Mouse (Mus musculus): ENCODE measurements at regions not wholly inside any gene's neighbourhood (a gene's known extent, or its start where the extent isn't known, plus 50 kb on each side); places are given as distances from the start of the nearest gene placed in this dataset.

DNA sequence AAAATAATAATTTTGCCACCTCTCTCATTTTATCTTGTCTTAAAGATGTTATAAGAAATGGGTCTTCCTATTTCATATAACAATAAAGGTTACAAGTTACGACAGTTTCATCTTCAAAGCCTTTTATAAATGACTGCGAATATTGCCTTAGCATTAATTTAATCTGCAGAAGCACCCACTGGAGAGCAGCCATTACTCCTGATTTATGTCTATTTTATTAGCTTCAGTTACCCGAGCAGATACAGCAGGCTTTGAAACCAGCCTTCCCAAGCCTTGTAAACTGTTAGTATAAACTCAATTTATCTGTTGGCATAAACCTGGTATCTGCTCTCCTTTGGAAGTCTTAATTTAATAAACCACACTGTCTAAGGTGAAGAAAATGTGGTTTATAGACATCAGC lies 2851.6 kb upstream of the Gm6569 start:
- DNase-seq (ENCODE audit: low read depth, low spot score), result no peak

DNA sequence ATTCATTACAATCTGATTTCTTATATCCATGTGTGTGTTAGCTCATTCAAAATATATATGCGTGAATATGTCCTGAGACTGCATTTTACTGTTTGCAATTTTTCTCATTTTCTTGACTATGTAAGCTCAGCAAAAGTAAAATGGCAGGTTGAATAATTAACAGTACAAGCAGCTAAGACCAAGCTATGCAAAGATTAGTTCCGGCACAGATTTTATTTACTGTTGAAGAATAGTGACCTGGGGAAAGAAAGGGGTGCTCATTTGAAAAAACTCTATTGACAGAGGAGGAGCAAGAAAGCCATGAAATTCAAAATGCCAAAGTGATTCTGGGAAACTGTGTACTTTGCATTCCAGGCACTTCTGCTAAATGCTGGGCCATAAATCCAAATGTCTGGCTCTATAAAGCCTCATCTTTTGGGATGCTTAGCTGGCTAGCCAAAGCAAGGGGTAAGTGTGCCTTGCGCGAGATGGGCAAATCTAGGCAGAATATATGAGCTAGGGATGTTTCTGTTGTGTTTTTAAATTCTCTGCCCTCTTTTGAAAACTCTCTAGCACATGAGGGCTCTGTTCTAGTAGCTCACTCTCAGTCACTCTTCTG lies 2846.3 kb upstream of the Gm6569 start:
- DNase-seq (ENCODE audit: low read depth, low spot score), result no peak

DNA sequence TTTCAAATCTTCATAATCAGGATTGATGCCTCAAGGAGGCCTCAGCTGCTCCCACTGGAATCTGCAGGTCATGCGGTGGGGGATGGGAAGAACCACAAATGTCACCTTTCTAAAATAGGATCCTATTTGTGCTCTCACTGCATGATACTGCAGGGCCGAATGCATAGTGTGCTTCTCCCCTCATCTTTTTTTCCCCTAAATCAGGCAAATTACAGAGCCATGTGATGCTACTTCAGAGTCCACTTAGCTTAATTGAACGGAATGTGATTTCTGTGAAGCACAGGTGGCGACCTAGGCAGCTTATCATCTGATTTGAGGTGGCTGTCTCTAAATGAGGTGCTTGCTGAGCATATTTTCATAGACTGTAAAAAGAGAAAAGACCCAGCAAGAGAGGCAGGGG lies 2841.0 kb upstream of the Gm6569 start:
- DNase-seq (ENCODE audit: low read depth, low spot score), result no peak

DNA sequence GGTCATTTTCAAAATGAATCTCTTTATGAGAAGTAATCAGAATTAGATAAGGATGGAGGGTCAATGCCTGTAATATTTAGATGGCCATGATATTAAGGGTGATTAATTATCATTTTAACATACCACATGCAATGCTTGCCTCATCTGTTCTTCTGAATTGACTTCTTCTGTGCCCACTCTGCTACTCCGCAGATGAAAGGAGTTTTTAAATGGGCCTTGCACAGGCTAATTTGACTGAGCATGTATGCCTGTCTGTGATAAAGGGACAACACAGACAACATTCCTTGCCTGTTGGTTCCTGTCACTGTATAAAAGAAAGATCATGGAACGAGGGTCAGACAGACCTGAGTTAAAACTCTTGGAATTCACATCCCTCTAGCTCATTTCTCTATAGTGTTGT lies 2824.0 kb upstream of the Gm6569 start:
- no peak for DNase-seq (ENCODE audit: low read depth, low spot score)

DNA sequence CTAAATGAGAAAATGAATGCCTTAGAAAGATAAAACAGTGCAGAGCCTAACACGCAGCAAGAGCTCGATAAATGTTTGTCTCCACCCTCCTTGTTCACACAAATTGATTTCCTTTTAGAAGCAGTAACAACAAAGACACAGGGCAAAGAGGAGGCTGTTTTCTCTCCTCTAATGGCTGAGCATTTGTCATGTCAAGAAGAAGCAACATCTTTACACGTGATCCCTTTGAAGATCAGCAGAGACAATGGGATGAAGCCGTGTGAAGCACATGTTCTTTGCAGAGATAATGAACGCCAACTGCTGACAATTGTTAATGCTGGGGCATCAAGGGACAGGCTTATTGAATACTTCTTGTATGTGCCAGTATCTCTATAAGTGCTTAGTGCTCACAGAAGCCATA lies 2823.6 kb upstream of the Gm6569 start:
- no peak for DNase-seq (ENCODE audit: low read depth, low spot score)

DNA sequence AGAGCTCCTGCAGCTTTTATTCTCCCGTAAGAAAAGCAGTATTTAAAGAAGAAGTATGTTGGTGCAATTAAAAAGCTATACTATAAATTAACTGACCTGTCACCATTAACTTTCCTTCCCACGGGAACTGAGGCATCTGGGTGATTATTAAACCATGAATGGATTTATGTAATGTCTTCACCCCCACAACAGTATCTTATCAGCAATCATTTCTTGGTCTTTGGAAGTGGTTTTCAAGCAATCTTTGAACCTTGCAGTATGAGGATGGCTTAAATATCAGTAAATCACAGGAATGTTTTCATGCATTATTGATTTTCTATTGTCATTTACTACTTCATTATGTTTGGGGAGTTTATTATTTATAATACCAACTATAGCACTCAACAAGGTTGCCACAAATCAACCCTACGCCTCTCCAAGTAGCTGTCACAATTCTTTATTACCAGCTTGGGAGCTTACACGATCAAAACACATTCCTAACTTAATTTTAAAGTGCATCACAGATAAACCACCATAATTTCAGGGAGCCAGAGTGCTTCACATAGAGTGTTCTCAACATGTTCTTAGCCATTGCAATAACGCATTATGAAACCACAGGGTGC lies 2780.0 kb upstream of the Gm6569 start:
- no peak for DNase-seq (ENCODE audit: low read depth, low spot score)

DNA sequence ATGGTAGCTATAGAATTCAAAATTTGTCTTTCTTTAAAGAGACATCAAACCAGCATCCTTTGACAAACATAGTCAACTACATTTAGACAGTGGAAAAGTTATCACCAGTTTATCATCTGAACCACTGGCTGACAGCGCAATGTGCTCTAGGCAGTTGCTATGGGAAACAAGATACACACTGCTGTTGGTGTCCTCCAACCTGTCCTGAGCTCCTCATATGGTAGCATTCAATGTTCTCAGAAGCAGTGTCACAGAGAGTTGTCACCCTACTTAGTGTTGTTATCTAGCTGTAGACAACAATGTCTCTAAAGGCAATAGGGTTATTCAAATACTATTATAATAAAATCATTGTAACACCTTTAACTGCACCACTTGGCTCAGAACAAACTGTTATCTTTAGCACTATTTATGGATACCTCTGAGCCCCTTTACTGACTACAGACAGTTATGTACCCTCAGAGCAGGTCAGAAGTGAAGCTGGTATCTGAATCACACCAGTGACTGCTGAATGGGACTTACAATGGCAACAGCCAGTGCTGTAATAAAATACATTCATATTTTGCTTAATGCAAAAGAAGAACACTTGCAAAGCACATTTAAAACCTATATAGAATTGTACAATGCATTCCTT lies 2747.9 kb upstream of the Gm6569 start:
- no peak for DNase-seq (ENCODE audit: low read depth, low spot score)

DNA sequence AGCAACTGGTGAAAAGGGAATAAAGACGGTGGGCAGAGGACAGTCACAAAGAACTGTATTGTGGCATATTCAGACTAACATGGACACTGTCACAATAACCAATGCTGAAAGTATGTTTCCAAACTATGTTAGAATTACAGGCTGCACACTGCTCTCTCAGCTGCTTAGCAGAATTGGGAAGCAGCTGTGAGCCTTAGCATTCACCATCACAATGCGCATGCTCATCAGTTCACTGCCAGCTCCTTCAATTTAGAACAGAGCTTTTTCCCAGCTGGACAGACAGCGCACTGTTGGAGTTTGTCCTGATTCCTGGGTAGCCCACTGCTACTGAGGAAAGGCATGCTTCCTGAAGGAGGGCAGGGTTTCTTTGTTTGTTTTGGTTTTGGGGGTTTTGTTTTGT lies 2735.2 kb upstream of the Gm6569 start:
- DNase-seq (ENCODE audit: low read depth, low spot score), result no peak

DNA sequence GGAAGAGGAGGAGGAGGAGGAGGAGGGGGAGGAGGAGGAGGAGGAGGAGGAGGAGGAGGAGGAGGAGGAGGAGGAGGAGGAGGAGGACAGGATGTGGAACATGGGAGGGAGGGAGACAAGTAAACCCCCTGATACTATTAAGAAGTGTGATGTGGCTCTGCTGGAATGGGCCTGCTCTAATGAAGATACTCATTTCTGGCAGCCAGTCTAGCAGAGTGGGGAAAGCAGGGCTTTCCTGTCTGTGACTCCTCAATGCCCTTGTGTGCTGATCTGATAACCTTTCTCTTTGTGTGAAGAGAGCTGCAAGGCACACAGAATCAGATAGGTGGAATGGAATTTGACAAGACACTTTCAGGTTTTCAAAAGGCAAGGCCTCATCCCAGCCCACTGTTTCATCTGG lies 2704.6 kb upstream of the Gm6569 start:
- no peak for DNase-seq (ENCODE audit: low read depth, low spot score)

DNA sequence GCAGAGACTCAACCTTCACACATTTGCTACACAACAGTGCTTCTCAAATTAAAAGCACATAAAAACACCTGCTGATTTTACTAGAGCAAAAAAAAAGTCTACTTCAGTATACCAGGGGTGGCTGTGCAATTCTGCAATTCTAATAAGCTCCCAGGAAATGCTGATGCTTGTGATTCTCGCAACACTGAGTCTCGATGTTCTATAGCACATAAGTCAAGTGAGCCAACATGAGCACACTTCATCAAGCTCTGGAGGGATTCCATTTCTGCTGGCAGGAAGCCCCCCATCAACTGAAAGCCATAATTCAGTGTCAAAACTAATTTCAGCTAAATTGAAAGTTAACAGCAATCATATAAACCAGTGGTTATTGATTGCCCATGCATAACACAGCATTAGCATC lies 2676.7 kb upstream of the Gm6569 start:
- no peak for DNase-seq (ENCODE audit: low read depth, low spot score)

DNA sequence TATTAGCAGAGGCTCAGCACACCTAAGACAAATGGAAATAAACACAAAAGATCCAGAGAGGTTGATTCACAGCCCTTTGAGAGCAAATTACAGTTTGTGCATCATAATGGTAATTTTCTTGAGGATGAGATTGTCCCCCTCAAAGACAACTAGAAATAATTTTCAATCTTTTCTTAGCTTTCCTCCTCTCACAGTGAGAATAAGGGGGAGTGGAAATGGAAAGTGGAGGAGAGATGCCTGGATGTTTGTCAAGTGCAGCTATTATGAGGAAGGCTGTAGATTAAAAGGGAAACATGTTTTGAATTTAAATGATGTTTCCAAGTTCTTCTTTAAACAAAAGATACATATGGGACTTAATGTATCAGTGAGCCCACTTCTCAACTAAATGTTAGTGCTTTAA lies 2672.3 kb upstream of the Gm6569 start:
- no peak for DNase-seq (ENCODE audit: low read depth, low spot score)

DNA sequence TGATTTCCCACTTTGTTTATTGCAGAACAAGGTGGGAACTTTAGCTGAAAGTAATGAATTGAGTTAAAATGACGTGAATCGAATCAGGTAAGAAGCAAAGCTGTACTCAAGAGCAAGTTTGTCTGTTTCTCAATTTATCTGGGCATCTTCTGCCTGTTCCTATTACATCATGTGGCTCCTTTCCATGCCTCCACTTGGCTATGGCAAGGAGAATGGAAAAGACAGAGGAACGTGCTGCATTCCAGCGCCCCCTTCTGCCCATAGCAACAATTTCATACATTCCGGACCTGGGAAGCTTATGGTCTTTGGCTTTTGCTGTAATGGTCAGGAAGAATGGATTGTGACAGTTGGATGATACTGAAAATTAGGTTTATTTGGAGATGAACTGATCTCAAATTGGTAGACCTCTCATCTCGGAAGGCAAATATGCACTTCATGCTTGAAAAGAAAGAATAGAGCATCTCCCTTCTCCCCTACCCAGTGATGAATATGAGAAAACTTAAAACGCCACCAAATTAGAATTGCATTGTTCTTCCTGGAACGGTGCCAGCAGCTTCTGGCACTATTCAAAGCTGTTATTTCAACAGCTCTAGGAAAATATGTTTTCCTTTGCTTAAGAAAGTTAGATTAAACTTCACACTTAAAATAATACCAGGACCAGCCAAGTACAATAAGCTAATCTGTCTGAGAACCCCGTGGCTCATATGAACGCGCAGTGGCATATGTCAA lies 2639.2 kb upstream of the Gm6569 start:
- DNase-seq (ENCODE audit: low read depth, low spot score), result no peak

DNA sequence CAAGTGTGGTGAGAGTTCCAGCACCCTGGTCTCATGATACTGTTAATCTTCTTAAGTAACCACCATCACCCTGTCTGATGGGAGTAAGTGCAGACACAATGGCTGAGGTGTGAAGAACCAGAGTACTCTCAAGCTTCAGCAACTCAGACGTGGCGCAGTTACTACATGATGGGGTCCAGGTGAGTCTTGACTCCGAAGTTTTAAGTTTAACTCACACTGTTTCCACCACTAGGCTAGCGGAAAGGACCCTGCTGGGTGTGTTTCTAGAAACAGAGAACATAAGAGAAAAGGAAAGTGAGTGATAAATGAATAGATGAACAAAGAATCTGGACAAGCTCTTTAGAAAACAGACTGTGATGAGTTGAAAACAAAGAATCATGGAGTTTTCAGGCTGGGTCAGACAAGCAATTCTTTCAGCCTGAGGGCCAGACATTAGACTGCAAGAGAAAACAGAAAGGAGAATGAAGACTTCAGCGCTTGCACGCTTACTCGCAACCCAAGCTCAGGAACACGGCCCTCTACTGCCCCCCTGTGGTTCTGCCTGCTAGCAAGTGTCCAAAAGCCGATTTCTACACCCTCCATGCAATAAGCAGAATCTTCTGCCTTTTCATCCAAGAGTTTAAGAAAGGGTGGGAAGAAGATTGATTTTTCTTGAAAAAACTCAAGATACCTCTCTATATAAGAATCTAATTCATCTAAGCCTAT lies 2593.6 kb upstream of the Gm6569 start:
- peak; percentile 62 for DNase-seq (ENCODE audit: low read depth, low spot score)

DNA sequence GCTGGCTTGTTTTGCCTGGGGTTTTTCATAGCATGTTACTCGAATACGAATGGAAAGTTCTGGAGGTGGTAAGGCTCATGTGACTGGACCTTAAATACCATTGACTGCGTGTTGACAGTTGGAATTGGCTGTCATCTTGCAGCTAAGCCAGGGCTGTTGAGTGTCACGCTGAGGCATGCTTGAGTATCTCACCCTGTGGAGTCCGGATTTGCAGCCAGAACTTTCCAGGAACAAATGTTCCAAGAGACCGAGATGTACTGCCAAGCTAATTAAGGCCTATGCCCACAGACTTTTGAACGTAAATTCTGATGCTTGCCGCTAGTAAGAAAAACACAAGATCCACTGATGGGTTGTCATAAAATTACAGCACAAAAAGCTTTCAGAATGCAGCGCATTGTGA lies 2590.8 kb upstream of the Gm6569 start:
- DNase-seq (ENCODE audit: low read depth, low spot score), result no peak

DNA sequence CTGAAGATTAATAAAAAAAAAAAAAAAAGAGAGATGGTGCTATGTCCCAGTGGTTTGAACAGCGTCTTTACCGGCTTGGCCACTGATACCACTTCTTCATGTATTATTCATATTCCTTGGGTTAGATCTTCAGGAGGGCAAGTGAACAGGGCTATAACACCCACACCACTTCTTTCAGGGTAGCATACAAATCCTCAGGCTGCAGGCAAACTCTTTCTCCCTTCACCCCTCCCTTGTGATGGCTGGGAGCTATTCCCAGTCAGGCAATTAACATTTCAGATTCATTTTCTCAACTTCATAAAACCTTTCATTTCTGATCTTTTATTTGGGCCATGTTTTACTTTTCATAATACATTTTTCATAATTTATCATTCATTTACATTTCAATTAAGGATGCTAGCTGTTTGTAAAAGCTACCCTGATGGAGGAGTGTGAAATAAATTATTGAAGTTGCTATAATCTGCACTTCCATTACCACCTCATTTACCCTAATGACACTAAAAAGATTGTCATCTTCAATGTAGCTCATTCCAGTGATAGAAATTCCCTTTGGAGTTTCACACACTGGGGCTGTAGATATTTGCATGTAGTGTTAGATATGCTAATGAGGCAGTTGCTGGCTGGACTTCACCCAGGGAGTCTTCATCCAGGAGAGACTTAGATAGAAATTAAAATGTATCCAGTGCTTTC lies 2558.3 kb upstream of the Gm6569 start:
- DNase-seq (ENCODE audit: low read depth, low spot score), result no peak

DNA sequence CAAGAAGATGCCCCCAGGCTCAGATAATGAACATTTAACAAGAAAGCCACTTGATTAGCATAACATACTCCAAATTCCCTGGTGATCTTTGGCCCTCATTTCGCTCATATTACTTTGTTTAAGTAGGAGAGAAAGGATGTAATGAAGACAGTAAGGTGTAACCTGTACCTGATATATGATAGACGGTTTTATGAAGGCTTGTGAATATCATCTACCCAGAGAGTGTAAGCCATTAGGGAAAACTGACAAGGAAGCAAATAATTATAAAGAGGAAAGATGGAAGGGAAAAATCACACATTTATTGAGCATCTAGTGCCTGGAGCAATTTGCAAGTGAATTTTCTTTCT lies 2557.8 kb upstream of the Gm6569 start:
- no peak for DNase-seq (ENCODE audit: low read depth, low spot score)

DNA sequence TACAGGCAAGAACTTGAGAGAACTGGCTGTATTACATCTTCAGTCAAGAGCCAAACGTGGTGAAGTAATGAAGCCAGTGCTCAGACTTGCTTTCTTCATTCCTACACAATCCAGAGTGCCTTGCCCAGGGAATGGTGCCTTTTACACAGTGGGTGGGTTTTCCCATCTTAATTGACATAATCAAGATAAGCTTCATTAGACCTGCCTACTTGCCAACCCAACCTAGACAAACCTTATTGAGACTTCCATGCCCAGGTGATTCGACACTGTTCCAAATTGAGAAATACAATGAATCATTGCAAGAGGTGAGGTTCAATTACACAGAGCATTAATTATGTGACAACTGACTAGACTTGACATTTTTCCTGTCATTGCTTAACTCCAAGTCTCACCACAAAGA lies 2557.0 kb upstream of the Gm6569 start:
- DNase-seq (ENCODE audit: low read depth, low spot score), result no peak

DNA sequence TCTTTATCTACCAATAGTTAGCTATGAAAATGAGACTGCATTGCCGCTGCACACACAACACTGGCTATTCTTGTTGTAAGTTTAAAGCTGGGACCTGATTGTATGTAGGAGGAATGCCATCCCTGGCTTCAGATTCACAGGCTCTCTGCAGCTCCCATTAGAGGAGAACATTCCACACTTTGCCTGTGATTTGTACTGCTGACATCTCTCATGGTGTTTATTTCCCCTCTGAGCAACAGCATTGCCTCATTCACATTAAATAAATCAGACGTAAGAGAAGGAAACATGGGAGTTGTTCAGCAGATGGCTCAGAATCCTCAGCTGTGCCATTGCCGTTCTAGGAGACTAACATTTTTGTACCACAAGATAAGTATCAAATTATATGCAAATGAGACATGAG lies 2550.6 kb upstream of the Gm6569 start:
- DNase-seq (ENCODE audit: low read depth, low spot score), result no peak

DNA sequence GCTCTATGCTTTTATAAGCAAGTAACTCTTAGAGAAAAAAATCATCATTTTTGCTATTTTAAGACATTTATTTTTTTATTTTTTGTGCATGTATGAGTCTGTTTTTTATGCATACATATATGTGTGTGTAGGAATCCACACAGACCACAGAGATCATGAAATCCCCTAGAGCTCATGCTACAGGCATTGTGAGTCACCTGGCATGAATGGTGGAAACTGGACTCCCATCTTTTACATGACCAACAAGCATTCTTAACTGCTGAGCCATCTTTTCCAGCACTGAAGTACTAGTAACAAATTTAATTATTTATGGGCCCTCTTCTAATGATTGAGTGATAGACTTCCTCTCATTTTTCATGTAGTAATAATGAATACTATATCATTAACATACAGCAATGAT lies 2531.8 kb upstream of the Gm6569 start:
- DNase-seq (ENCODE audit: low read depth, low spot score), result no peak

DNA sequence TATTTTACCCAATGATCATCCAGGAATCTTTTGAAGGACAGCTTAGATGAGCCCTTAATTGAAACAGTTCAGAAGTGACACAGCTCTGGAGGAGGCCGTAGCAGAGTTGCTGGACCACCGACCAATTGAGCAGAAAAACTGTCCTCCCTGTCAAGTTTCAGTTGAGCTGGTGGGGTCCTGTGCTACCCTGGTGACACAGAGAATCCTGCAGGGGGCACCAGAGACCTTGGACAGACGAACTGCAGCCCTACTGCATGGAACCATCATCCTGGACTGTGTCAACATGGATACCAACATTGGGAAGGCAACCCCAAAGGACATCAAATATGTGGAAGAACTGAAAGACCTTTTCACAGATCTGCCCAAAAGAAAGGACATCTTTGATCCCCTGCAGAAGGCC lies 2524.1 kb upstream of the Gm6569 start:
- no peak for DNase-seq (ENCODE audit: low read depth, low spot score)

DNA sequence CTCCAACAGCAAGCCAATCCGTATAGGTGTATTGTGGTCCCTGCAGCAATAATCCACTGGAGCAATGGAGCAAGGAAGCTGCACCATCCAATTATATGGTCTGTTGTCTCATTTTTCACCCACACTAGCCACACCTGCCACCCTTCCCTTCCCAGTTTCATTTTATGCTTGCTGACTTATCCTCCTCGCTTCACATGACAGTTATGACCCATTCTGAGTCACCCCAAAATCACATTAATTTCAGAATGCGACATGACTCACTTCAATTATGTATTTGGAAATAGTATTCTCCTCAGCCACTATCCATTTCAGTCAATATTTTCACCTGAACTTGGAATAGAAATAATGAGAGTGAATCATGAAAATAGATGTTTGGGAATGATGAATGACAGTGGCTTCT lies 2507.8 kb upstream of the Gm6569 start:
- DNase-seq (ENCODE audit: low read depth, low spot score), result no peak
